Mouse (Mus musculus): ENCODE data around the gene Ccer2. TPM values are rescaled to one million over a fixed set of nuclear protein-coding genes. Genes with fewer than 3 reads are reported as not detected.

Ccer2 gene
- polyA plus RNA-seq, 1 experiment, result not detected

DNA sequence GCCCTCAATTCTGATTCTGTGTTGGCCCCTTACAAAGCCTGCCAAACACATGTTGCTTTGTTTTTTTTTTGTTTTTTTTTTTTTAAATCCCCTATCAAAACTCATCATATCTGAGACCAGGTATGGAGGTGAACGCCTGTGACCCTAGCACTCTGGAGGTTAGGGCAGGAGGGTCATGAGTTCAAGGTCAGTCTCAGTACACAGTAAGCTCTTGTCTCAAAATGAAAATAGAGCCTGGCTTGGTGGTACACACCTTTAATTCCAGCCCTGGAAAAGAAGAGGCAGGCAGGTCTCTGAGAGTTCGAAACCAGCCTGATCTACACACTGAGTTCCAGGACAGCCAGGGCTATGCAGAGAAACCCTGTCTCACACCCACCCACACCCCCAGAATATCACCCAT is 36.3 kb upstream of the Ccer2 start:
- no peak overlapping the region for H3K4me3 ChIP-seq (replicated peaks; ENCODE audit: control insufficient read depth, low read depth, low read length)
- WGBS, result 70% methylated on average over 2 of the region's 2 CpGs
- no peak overlapping the region for H3K27ac ChIP-seq (ENCODE audit: control insufficient read depth, insufficient read depth, low read depth, low read length, poor library complexity)
- no peak for TF ChIP-seq POLR2A (IDR thresholded peaks at IDR 0.05; ENCODE audit: borderline replicate concordance, control insufficient read depth, low read depth, low read length)
- TF ChIP-seq CTCF (IDR thresholded peaks at IDR 0.05; ENCODE audit: control insufficient read depth, insufficient read depth, low read length), result no peak
- H3K4me1 ChIP-seq (ENCODE audit: control insufficient read depth, insufficient read depth, low read length), result no peaks in the 10 kb centered on the region; the same call in 1 of the 2 replicates

DNA sequence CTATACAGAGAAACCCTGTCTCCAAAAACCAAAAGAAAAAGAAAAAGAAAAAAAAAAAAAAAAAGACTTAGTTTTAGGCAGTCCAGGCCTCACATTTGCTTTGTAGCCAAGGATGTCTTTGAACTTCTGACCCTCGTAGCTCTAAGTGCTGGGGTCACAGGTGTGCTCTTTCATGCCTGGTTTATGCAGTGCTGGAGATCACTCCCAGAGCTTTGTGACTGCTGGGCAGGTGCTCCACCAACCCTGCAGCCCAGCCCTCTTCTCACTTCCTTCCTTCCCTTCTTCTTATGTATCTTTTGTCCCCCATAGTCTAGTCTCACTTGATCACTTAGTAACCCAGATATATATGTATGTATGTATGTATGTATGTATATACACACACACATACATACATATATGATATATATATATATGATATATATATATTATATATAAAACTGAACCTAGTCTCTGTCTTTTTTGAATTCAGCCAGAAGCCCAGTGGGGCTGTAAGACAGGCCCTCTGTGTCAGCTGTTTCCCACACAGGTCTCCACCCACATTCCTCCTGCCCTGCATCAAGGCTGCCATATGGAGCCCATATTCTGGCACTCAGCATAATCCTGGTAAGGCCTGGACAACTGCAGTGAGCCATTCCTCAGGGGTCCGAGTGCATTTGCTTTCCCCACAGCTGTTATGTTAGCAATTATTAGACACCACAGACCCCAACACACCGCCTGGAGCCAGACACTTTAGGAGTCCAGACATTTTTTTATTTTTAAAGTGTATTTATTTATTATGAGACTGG is 35.0 kb upstream of the Ccer2 start:
- TF ChIP-seq CTCF (IDR thresholded peaks at IDR 0.05; ENCODE audit: control insufficient read depth, insufficient read depth, low read length) (no peak), POLR2A (IDR thresholded peaks at IDR 0.05; ENCODE audit: borderline replicate concordance, control insufficient read depth, low read depth, low read length) (no peak)
- H3K27ac ChIP-seq (ENCODE audit: control insufficient read depth, insufficient read depth, low read depth, low read length, poor library complexity), result no peak overlapping the region
- no peak overlapping the region for H3K4me3 ChIP-seq (replicated peaks; ENCODE audit: control insufficient read depth, low read depth, low read length)
- no peaks in the 10 kb centered on the region; the same call in 1 of the 2 replicates for H3K4me1 ChIP-seq (ENCODE audit: control insufficient read depth, insufficient read depth, low read length)
- WGBS, result 81% methylated on average over 3 of the region's 3 CpGs

DNA sequence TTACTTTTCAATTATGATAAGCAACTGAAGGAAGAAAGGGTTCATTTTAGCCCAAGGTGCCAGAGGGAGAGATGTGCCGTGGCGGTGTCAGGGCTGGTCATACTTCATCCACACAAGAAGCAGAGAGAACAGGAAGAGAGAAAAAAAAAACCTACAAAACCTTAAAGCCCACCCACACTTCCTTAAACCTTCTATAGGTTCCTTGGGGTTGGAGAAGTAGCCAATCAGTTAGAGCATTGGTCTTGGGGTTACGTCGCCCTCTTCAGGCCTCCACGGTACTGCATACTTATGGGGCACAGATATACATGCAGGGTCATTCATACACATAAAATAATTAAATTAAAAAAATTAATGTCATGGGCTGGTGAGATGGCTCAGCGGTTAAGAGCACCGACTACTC is 33.9 kb upstream of the Ccer2 start:
- no peak overlapping the region for H3K4me3 ChIP-seq (replicated peaks; ENCODE audit: control insufficient read depth, low read depth, low read length)
- H3K27ac ChIP-seq (ENCODE audit: control insufficient read depth, insufficient read depth, low read depth, low read length, poor library complexity), result no peak overlapping the region
- WGBS, result 85% methylated on average over 7 of the region's 7 CpGs
- no peaks in the 10 kb centered on the region for H3K4me1 ChIP-seq (ENCODE audit: control insufficient read depth, insufficient read depth, low read length)
- TF ChIP-seq POLR2A (IDR thresholded peaks at IDR 0.05; ENCODE audit: borderline replicate concordance, control insufficient read depth, low read depth, low read length), result no peak
- TF ChIP-seq CTCF (IDR thresholded peaks at IDR 0.05; ENCODE audit: control insufficient read depth, insufficient read depth, low read length), result peak; percentile 36; the same call in 1 of the 2 replicates

DNA sequence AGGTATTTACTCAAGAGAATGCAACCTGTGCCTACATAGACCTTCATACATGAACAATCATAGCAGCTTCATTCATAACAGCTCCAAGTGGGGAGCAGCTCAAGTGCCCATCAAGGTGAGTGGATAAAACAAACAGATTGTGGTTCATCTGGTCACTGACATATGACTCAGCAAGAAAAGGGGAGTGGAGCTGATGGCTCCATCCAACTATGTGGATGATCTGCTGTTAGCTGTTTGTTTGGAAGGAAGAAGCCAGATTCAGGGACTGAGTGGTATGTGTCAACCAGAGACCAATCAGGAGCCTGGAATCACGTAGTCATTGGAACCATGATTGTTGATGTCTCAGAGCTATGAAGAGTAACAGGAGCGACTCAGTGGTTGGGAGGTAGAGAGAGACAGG is 31.4 kb upstream of the Ccer2 start:
- no peak overlapping the region for H3K27ac ChIP-seq (ENCODE audit: control insufficient read depth, insufficient read depth, low read depth, low read length, poor library complexity)
- H3K4me1 ChIP-seq (ENCODE audit: control insufficient read depth, insufficient read depth, low read length), result no peaks in the 10 kb centered on the region
- WGBS, result 89% methylated on average over 2 of the region's 2 CpGs
- TF ChIP-seq CTCF (IDR thresholded peaks at IDR 0.05; ENCODE audit: control insufficient read depth, insufficient read depth, low read length) (no peak), POLR2A (IDR thresholded peaks at IDR 0.05; ENCODE audit: borderline replicate concordance, control insufficient read depth, low read depth, low read length) (no peak)
- no peak overlapping the region for H3K4me3 ChIP-seq (replicated peaks; ENCODE audit: control insufficient read depth, low read depth, low read length)

DNA sequence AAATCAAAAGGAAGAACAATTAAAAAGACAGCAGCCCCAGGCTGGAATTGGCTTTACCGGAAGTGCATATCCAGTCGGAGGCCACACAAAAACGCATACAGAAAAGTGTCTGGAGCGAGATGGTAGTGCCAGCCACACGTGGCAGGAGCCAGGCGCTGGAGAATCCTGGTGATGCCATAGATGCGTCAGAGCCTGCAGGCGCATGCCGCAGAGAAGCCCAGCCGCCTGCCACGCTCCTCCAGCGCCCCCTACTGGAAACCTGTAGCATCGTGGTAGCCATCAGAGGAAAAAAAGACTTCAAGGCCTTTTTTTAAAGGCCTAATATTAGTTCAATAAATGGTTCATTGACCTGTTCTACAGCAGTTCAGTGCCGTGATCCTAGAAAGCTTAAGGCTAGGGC is 29.4 kb upstream of the Ccer2 start:
- no peak overlapping the region for H3K4me3 ChIP-seq (replicated peaks; ENCODE audit: control insufficient read depth, low read depth, low read length)
- TF ChIP-seq POLR2A (IDR thresholded peaks at IDR 0.05; ENCODE audit: borderline replicate concordance, control insufficient read depth, low read depth, low read length), result peak; percentile 31; the same call in 1 of the 2 replicates
- TF ChIP-seq CTCF (IDR thresholded peaks at IDR 0.05; ENCODE audit: control insufficient read depth, insufficient read depth, low read length), result peak; percentile 83
- H3K27ac ChIP-seq (ENCODE audit: control insufficient read depth, insufficient read depth, low read depth, low read length, poor library complexity), result no peak overlapping the region; the same call in 1 of the 2 replicates
- 16% methylated on average over 14 of the region's 14 CpGs for WGBS
- H3K4me1 ChIP-seq (ENCODE audit: control insufficient read depth, insufficient read depth, low read length), result no peaks in the 10 kb centered on the region

DNA sequence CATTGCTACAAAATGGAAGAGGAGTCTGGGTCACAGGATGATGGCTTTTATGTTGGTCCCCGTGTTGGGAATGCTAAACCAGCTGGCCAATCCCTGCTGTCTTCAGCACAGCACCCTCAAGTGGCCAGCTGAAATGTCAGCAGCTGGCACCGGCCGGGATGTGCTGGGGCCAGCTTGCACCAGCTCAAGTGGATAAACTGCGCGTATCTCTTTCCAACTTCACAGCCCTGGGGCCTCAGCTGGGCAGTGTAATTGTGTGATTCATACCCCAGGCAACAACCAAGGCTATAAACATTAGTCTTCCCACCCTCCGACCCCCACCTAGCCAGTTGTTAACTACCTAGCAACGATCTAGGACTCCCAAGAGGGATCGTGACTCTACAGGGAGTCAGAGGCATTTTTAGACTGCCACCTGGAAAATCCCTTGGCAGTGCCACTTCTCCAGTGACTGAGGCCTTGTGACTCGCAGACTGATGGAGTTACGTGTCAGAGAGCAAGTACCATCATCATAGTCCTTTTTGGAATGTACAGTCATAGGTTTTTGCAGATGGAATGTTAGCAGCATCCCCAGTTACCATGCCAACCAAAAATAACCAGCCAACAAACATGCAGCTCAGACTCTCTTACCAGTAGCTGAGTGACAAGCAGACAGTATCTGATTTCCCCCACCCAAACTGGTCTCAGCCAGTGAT is 28.2 kb upstream of the Ccer2 start:
- 76% methylated on average over 10 of the region's 10 CpGs for WGBS
- no peak for TF ChIP-seq CTCF (IDR thresholded peaks at IDR 0.05; ENCODE audit: control insufficient read depth, insufficient read depth, low read length)
- TF ChIP-seq POLR2A (IDR thresholded peaks at IDR 0.05; ENCODE audit: borderline replicate concordance, control insufficient read depth, low read depth, low read length), result no peak
- no peak overlapping the region for H3K4me3 ChIP-seq (replicated peaks; ENCODE audit: control insufficient read depth, low read depth, low read length)
- no peak overlapping the region for H3K27ac ChIP-seq (ENCODE audit: control insufficient read depth, insufficient read depth, low read depth, low read length, poor library complexity)
- no peaks in the 10 kb centered on the region; the same call in 1 of the 2 replicates for H3K4me1 ChIP-seq (ENCODE audit: control insufficient read depth, insufficient read depth, low read length)

DNA sequence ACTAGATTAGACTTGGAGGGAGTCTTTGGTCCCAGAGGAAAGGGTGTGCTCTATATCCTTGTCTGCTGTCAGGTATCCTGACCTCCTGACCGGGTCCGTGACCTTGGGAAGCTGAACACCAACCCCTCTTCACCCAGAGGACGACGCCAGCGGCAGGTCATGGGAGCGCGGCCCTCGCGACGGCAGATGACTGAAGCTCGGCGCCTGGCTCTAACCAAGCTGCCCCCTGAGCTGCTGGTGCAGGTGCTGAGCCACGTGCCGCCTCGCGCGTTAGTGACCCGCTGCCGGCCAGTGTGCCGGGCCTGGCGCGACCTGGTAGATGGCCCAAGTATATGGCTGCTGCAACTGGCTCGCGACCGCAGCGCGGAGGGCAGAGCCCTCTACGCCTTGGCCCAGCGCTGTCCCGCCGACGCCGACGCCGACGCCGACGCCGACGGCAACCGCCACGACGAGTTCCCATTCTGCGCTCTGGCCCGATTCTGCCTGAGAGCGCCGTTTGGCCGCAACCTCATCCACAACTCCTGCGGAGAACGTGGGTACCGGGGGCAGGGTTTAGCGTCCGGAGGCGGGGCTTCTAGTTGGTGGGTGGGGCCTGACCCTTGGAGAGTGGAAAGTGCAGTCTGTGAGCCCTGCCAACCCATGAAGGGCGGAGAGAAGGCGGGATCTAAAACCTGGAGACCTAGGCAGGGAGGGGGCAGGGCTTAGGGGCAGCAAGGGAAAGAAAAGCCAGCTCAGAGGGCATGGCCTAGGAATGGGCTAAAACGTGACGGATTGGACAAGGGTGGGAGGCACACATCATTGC is 23.4 kb upstream of the Ccer2 start:
- peak overlapping the region; percentile 27 for H3K4me3 ChIP-seq (replicated peaks; ENCODE audit: control insufficient read depth, low read depth, low read length)
- WGBS, result 24% methylated on average over 58 of the region's 58 CpGs

DNA sequence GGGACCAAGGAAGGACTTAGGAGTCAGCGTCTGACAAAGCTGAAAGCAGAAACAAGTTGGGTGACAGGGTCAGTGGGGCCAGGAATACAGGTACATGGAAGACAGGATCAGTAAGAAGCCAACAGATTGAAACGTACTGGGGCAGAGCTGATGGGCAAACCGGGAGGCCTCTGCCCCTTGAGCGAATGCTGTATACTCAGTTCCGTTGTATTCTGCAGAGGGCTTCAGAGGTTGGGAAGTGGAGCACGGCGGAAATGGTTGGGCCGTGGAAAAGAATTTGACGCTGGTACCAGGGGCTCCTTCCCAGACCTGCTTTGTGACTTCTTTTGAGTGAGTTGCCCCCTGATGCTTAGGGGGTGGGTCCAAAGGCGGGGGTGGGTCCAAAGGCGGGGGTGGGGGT is 22.8 kb upstream of the Ccer2 start:
- TF ChIP-seq CTCF (IDR thresholded peaks at IDR 0.05; ENCODE audit: control insufficient read depth, insufficient read depth, low read length) (no peak), POLR2A (IDR thresholded peaks at IDR 0.05; ENCODE audit: borderline replicate concordance, control insufficient read depth, low read depth, low read length) (no peak)
- WGBS, result 34% methylated on average over 11 of the region's 11 CpGs
- no peaks in the 10 kb centered on the region; the same call in 1 of the 2 replicates for H3K4me1 ChIP-seq (ENCODE audit: control insufficient read depth, insufficient read depth, low read length)
- peak overlapping the region; percentile 27 for H3K4me3 ChIP-seq (replicated peaks; ENCODE audit: control insufficient read depth, low read depth, low read length)
- H3K27ac ChIP-seq (ENCODE audit: control insufficient read depth, insufficient read depth, low read depth, low read length, poor library complexity), result no peak overlapping the region

More for the DNA sequence above, 23.4 kb upstream of the Ccer2 start:
- Histone ChIP-seq H3K4me1 (ENCODE audit: control insufficient read depth, insufficient read depth, low read length) (no peaks in the 10 kb centered on the region; the same call in 1 of the 2 replicates), H3K27ac (ENCODE audit: control insufficient read depth, insufficient read depth, low read depth, low read length, poor library complexity) (no peak overlapping the region)
- TF ChIP-seq POLR2A (IDR thresholded peaks at IDR 0.05; ENCODE audit: borderline replicate concordance, control insufficient read depth, low read depth, low read length) (no peak), CTCF (IDR thresholded peaks at IDR 0.05; ENCODE audit: control insufficient read depth, insufficient read depth, low read length) (no peak)
